Mouse (Mus musculus) ovary, adult 2 months (tissue): ENCODE measurements around the gene Tbc1d2b. TPM values are rescaled to one million over a fixed set of nuclear protein-coding genes. Genes with fewer than 3 reads are reported as not detected.

ENCODE experiments used
- polyA plus RNA-seq: library from polyadenylated mRNA; depleted of rRNA; stranded (reverse); fragments of >200 nt; gene quantifications from 2 replicates; pipeline ENCODE4 v1.2.3, GENCODE M21; 2012; rRNA removed

The Tbc1d2b gene
- polyA plus RNA-seq = 36.2 and 37.4 TPM in 2 replicates

DNA sequence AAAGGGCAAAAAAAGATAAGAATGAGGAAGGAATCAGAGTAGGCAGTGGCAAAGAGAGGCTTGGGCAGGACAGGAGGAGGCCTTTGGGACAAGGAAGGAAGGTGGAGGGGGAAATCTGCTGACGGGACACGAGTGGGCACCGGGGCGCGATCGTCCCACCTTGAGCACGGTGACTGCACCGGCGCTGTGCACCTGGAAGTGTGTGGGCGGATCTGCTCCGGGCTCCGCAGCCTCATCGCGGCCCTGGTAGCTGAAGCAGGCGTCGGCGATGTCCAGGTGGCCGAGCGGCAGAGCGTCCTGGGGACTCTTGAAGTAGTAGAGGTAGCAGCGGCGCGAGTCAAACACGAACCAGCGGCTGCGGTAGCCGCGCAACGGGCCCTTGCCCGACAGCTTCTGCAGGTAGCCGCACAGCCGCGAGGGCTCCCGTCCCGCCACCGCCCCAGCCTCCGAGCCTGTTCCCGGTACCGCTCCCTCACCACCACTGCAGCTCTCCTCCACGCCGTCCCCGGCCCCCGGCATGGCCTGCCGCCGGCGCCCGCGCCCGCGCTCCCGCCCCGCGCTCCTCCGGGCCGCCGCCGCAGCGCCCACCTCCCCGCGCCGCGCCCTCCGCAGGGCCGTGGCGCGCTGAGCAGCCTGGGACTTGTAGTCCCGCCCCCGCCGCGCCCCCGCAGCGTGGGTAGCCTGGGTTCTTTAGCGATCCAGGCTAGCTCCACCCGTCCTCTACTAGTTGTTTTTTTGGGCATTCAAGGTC, at the start of gene Tbc1d2b:
Tbc1d2b (minus strand) TSS at position 612 of the 751 bp plus-strand sequence.

DNA sequence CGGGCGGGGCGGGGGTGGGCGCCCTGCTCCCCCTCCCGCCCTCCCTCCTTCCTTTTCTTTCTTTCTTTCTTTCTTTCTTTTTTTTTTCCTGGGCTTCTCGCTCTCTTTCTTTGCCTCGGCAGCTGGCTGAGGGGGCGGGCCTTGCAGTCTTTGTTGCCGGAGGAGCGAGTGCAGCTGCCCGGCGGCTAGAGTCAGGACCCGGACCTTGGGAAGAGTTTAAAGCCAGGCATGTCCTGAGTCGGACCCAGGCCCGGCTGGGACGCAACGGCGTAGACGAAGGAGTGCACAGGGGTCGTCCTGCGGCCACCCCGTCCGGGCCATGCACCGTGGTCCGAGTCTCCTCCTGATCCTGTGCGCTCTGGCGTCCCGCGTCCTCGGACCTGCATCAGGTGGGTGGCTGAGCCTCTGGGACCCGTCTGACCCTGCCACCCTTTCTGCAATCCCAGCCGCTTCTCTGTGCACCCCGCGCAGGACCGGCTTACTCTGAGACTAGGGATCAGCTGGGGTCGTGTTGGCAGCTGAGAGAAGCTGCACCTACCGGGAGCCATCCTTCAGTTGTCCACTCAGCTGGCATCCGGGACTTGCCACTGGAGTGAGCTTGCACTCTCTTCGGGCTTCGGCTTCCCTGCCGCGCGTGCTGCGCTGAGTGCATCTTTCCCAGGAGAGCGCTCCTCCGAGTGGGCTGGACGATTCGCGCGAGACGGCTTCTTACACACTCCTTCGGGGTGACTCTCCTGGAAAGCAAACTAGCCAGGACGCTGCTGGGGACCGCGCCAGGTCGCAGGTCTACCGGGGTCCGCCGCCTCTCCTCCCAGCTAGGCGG, 107.5 kb downstream of the Tbc1d2b start, which contains the start of gene Adamts7:
Adamts7 (plus strand) TSS at position 144 of the 823 bp plus-strand sequence.

Other genes with a start within 250 kb of the Tbc1d2b start
- gene Ctsh, start 216.7 kb downstream of the Tbc1d2b start, polyA plus RNA-seq = 40.4 and 50.0 TPM in 2 replicates
- 42.1 and 55.8 TPM in 2 replicates for gene Morf4l1, start 156.0 kb downstream of the Tbc1d2b start, polyA plus RNA-seq
- 29.5 and 29.9 TPM in 2 replicates for gene Adamts7, start 107.7 kb downstream of the Tbc1d2b start, polyA plus RNA-seq